Mouse (Mus musculus) stomach, postnatal 0 days (tissue): ENCODE measurements at regions not wholly inside any gene's neighbourhood (a gene's known extent, or its start where the extent isn't known, plus 50 kb on each side); places are given as distances from the start of the nearest gene placed in this dataset.

ENCODE experiments used
- ATAC-seq: fragments of 200-750 bp; cut with Nextera tagmentation; 2 replicates; pipeline ENCODE4 v1.8.0; 2017; ENCODE audit not compliant: low FRiP score, low TSS enrichment
- DNase-seq: peaks from one replicate; pipeline ENCODE4 v3.0.0-alpha.2; 2016; ENCODE audit warnings: low spot score
- H3K27ac ChIP-seq: fragments of 300-500 bp; sonication (generic); replicated peaks from 2 replicates; pipeline ENCODE4 v1.5.1; 2014; ENCODE audit warnings: mild to moderate bottlenecking, control low read depth
- H3K27me3 ChIP-seq: fragments of 300-500 bp; sonication (generic); 2 replicates; pipeline ENCODE4 v1.6.1; 2014; ENCODE audit warnings: low read length; ENCODE audit not compliant: control insufficient read depth, insufficient read depth
- H3K36me3 ChIP-seq: fragments of 300-500 bp; sonication (generic); 2 replicates; pipeline ENCODE4 v1.6.1; 2014; ENCODE audit warnings: low read length, mixed read lengths; ENCODE audit not compliant: control insufficient read depth, insufficient read depth
- H3K4me1 ChIP-seq: fragments of 300-500 bp; sonication (generic); replicated peaks from 2 replicates; pipeline ENCODE4 v1.6.1; 2014; ENCODE audit warnings: antibody characterized with exemption; ENCODE audit not compliant: control insufficient read depth, insufficient read depth
- H3K4me2 ChIP-seq: fragments of 300-500 bp; sonication (generic); replicated peaks from 2 replicates; pipeline ENCODE4 v1.6.1; 2014; ENCODE audit warnings: low read depth, mild to moderate bottlenecking, control low read depth, moderate library complexity
- H3K4me3 ChIP-seq: fragments of 300-500 bp; sonication (generic); 2 replicates; pipeline ENCODE4 v1.5.1; 2014; ENCODE audit warnings: low read depth, low read length, control low read depth
- H3K9ac ChIP-seq: fragments of 300-500 bp; sonication (generic); 2 replicates; pipeline ENCODE4 v1.6.1; 2014; ENCODE audit warnings: mild to moderate bottlenecking, low read length, control low read depth, mixed read lengths
- H3K9me3 ChIP-seq: fragments of 300-500 bp; sonication (generic); 2 replicates; pipeline ENCODE4 v1.6.1; 2016; ENCODE audit warnings: low read length; ENCODE audit not compliant: control insufficient read depth
- CTCF ChIP-seq: IDR thresholded peaks from 2 replicates; pipeline ENCODE4 v1.5.1; 2016; ENCODE audit warnings: antibody characterized with exemption, low read depth, mild to moderate bottlenecking, moderate library complexity
- EP300 ChIP-seq: optimal IDR thresholded peaks from 2 replicates; pipeline ENCODE3; 2016; ENCODE audit warnings: antibody characterized with exemption
- WGBS: fragments of 180-500 bp; shearing (Covaris S2); extraction: QIAGEN DNeasy Blood & Tissue Kit; methylation state at CpG from one replicate; pipeline ENCODE4 v1.1.7; 2014; 5-methylcytosine and 5-hydroxymethylcytosine counted together

DNA sequence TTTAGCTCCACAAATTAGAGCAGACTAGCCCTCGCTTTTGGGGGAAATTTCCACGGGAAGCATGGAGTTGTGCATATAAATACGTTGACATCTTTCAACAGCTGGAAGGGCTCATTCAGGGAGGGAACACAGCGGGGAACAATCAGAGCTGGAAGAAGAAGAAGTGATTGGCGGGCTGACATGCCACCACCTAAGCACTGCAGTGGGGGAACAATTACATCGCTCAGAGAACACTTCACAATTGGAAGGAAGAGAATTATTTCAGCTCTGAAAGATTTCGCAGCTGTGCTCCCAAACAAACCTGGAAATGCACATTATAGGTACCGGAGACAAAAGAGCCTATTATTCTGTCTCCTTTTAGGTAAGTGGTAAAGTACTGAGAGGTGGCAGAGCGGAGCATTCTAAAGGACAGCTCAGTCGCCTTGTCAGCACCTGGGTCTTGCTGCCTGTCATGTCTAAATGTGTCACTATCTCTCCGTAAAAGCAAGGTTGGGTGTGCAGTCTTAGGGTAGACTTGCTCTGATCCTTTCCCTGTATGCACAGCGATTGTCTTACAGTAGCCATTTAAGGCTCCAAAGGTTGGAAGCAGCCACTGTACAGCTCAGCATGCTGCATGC, 223.6 kb downstream of the Unc5cl start:
- no peak overlapping the region for H3K4me3 ChIP-seq
- WGBS, result 67% methylated on average over 12 of the region's 12 CpGs
- no peaks in the 10 kb centered on the region for H3K4me1 ChIP-seq
- TF ChIP-seq EP300 (no peak), CTCF (no peak)
- H3K27ac ChIP-seq, result no peak overlapping the region
- H3K9ac ChIP-seq, result no peak overlapping the region
- H3K27me3 ChIP-seq, result no peaks in the 10 kb centered on the region
- H3K4me2 ChIP-seq, result no peak overlapping the region
- DNase-seq (no peak), ATAC-seq (no peak)
- H3K36me3 ChIP-seq, result no peaks in the 10 kb centered on the region
- H3K9me3 ChIP-seq, result no peaks in the 10 kb centered on the region

- H3K36me3 ChIP-seq, result no peaks in the 10 kb centered on the region
- H3K4me2 ChIP-seq, result no peak overlapping the region
- no peaks in the 10 kb centered on the region for H3K9me3 ChIP-seq
- TF ChIP-seq CTCF (no peak), EP300 (no peak)
- no peaks in the 10 kb centered on the region for H3K27me3 ChIP-seq
- H3K9ac ChIP-seq, result no peak overlapping the region
- no peak overlapping the region for H3K4me3 ChIP-seq
- 82% methylated on average over 10 of the region's 10 CpGs for WGBS
- DNase-seq, result no peak
- H3K4me1 ChIP-seq, result no peaks in the 10 kb centered on the region
- no peak overlapping the region for H3K27ac ChIP-seq
- no peak for ATAC-seq
These were observed 225.6 kb downstream of the Unc5cl start for GRCm38 (mm10) chr17:48680331-48680730.

- Histone ChIP-seq H3K27me3 (no peaks in the 10 kb centered on the region), H3K4me2 (no peak overlapping the region), H3K4me1 (no peaks in the 10 kb centered on the region)
These were observed 234.2 kb downstream of the Unc5cl start for GRCm38 (mm10) chr17:48688944-48689343.

DNA sequence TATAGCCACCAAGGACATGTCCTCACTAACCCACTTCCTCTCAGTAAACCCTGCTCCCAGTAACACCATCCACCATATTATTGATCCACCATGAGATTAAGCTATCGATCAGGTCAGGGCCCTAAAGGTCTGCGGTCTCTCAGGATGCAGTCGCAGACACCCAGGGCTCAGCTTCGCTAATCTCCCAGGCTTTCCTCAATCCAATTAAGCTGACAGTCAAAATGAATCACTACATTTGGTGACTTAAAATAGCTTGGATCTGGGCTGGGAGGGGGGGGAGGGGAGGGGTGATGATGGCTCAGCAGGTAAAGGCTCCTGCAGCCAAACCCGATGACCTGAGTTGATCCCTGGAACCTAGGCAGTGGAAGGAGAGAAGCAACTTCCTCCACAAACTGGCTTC, 233.7 kb upstream of the Lrfn2 start:
- Histone ChIP-seq H3K27me3 (no peaks in the 10 kb centered on the region), H3K4me2 (no peak overlapping the region), H3K4me1 (no peaks in the 10 kb centered on the region), H3K27ac (no peak overlapping the region), H3K4me3 (no peak overlapping the region), H3K9me3 (no peaks in the 10 kb centered on the region), H3K36me3 (no peaks in the 10 kb centered on the region), H3K9ac (no peak overlapping the region)
- no peak for ATAC-seq
- no peak for DNase-seq
- TF ChIP-seq EP300 (no peak), CTCF (no peak)
- WGBS, result 80% methylated on average over 5 of the region's 5 CpGs

More at GRCm38 (mm10) chr17:48688944-48689343, 234.2 kb downstream of the Unc5cl start:
- Histone ChIP-seq H3K9ac (no peak overlapping the region), H3K36me3 (no peaks in the 10 kb centered on the region), H3K9me3 (no peaks in the 10 kb centered on the region), H3K4me3 (no peak overlapping the region), H3K27ac (no peak overlapping the region)
- WGBS, result 51% methylated on average over 2 of the region's 2 CpGs
- no peak for TF ChIP-seq CTCF
- TF ChIP-seq EP300, result no peak
- ATAC-seq (no peak), DNase-seq (no peak)

DNA sequence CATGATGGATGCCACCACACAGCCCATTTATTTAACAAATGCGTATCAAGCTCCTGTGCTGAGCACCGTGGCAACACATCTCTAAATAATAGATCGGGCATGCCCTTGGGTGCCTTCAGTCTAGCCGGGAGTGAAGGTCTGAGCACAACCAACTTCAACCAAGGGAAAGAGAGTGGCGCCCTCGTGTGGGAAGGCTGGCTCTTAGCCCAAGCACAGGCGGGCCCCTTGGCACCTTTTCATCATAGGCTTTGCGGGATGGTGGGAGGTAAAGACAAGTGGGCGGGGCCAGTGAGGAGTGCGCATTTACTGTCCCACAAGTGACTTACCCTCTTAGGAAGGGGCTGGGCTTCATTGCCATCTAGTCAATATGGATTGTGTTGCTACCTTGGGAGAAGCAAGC, 231.6 kb upstream of the Lrfn2 start:
- no peak overlapping the region for H3K4me3 ChIP-seq
- WGBS, result 24% methylated on average over 10 of the region's 10 CpGs
- H3K27me3 ChIP-seq, result no peaks in the 10 kb centered on the region
- no peaks in the 10 kb centered on the region for H3K9me3 ChIP-seq
- peak; percentile 17 for DNase-seq
- no peaks in the 10 kb centered on the region for H3K4me1 ChIP-seq
- H3K9ac ChIP-seq, result no peak overlapping the region
- TF ChIP-seq CTCF, result peak; percentile 53
- TF ChIP-seq EP300, result no peak
- ATAC-seq, result no peak
- no peaks in the 10 kb centered on the region for H3K36me3 ChIP-seq
- no peak overlapping the region for H3K27ac ChIP-seq
- H3K4me2 ChIP-seq, result no peak overlapping the region

DNA sequence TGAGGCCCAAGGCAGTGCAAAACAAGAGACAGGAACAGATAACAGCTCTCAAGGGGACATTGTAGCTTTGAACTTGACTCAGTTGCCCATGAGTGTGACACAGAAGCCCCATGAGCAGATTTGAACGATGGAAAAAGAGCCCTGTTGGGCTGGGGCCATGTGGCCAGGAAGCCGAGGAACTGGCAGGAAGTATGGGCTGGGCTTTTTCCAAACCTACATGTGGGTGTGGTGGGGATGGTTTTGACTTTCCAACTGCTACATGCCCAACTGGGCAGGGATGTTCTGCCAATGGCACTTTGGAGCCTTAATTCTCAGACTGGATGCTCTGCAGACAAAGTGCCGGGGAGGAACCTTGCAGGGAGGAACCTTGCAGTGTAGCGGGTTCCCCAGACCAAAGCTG, 211.7 kb upstream of the Lrfn2 start:
- Histone ChIP-seq H3K4me1 (no peaks in the 10 kb centered on the region), H3K36me3 (no peaks in the 10 kb centered on the region), H3K27me3 (no peaks in the 10 kb centered on the region), H3K9ac (no peak overlapping the region), H3K4me3 (no peak overlapping the region), H3K4me2 (no peak overlapping the region), H3K27ac (no peak overlapping the region), H3K9me3 (no peaks in the 10 kb centered on the region)
- 70% methylated on average over 4 of the region's 4 CpGs for WGBS
- no peak for TF ChIP-seq CTCF
- no peak for TF ChIP-seq EP300
- DNase-seq (no peak), ATAC-seq (no peak)
